Mouse (Mus musculus) liver, postnatal 0 days (tissue): Measurements from ENCODE around the gene Ttll1.

ENCODE experiments used
- CTCF ChIP-seq: sonication (generic); IDR thresholded peaks from 2 replicates; pipeline ENCODE4 v1.5.1; 2016; ENCODE audit warnings: antibody characterized with exemption, low read depth
- EP300 ChIP-seq: IDR thresholded peaks from 2 replicates; pipeline ENCODE4 v1.6.1; 2016; ENCODE audit warnings: antibody characterized with exemption, low read depth, mild to moderate bottlenecking

DNA sequence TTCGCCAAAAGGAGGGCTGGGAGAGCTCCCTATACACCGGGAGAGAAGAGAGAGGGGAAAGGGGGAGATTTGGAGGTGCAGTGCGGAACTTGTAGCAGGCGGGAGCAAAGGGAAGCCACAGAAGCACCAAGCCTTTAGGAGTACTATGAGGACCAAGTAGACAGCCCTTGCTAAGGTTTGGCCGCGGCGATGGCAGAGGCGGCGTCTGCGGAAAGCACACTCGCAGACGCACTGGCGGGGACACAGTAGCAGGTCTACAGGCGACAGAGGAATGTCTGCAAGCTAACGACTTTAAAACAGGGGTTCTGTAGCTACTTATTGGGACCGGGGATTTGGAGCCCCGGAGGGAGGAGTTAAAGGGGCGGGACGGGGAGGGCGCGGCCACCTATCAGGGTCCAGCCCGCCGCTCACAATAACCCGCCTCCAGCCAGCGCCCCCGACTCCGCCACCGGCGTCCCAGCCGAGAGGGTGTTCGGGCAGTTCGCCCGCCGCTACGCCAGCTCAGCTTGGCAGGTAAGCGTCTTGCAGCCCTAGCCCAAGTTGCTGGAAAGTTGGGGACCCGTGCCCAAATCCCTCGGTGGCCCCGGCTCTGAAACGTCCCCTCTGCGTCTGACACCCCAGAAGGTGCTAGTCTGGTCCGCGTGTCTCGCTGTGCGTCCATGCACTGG is 15.9 kb upstream of the Ttll1 start, which contains the start of gene Bik:
- no peak for TF ChIP-seq CTCF
- no peak for TF ChIP-seq EP300
